Mouse (Mus musculus) olfactory bulb, adult 2 months (tissue): ENCODE measurements around the gene Adh1.

Source experiments
- CTCF ChIP-seq: fragments of 200-500 bp; IDR thresholded peaks from 2 replicates; pipeline ENCODE4 v1.5.1; 2012; ENCODE audit warnings: low read depth, mild to moderate bottlenecking, low read length, moderate library complexity; ENCODE audit not compliant: insufficient read depth
- POLR2A ChIP-seq: fragments of 200-500 bp; IDR thresholded peaks from 2 replicates; pipeline ENCODE4 v1.6.1; 2012; ENCODE audit warnings: mild to moderate bottlenecking, low read depth, low read length, moderate library complexity; ENCODE audit not compliant: insufficient read depth

DNA sequence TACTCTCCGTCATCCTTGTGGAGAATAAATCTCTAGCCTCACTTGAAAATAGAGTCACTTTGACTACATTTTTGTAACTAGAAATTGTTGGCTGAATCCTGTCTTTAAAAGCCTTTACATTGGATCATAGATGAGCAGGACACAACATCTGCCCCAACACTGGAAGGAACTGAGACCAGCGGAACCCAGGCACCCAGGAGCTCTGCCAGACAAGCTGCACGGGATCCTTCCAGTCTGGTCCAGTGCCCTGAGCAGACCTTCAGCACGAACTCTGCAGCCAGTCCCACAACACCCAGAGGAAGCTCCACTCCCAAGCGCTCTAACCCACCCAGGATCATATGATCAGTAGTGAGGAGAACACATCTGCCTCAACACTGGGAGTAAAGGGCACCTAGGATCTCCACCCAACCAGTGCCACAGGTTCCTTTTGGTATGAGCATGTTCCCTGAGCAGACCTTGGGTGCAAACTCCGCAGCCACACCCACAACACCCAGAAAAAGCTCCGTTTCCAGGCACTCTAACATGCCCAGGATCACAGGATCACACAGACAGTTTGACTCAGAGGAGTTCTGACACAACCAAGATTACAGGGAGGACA lies 32.6 kb downstream of the Adh1 start:
- TF ChIP-seq CTCF (no peak), POLR2A (no peak)
